Mouse (Mus musculus) CD4-positive, CD25-positive, alpha-beta regulatory T cell, adult 2 months (primary cell): ENCODE data around the gene Atp5b.

Source experiments
- DNase-seq: peaks from one replicate; pipeline ENCODE4 v3.0.0-alpha.2; 2012; ENCODE audit warnings: low read depth, low spot score

Atp5b gene

GRCm38 (mm10) chr10:128096693-128097586 lies 13.9 kb downstream of the Atp5b start:
- peak; percentile 91 for DNase-seq

GRCm38 (mm10) chr10:128097587-128097971 lies 14.5 kb downstream of the Atp5b start:
- peak; percentile 69 for DNase-seq

- no peak for DNase-seq
These were observed 27.2 kb downstream of the Atp5b start for GRCm38 (mm10) chr10:128110103-128110761.

GRCm38 (mm10) chr10:128111227-128111626 lies 28.2 kb downstream of the Atp5b start:
- DNase-seq: no peak

DNA sequence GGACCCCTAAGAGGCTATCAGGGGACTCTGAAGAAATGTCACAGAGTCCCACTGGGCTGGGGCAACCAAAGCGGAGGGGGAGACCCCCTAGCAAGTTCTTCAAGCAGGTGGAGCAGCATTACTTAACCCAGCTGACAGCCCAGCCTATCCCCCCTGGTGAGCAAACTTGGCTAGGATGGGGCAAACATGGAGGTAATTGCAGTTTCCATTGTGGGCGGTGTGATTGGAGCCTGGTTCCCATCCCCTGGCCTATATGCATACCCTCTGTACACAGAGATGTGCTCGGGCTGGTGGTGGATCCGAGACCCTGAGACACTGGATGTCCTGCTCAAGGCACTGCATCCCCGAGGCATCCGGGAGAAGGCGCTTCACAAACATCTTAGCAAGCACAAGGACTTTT lies 40.8 kb downstream of the Atp5b start:
- no peak for DNase-seq

DNA sequence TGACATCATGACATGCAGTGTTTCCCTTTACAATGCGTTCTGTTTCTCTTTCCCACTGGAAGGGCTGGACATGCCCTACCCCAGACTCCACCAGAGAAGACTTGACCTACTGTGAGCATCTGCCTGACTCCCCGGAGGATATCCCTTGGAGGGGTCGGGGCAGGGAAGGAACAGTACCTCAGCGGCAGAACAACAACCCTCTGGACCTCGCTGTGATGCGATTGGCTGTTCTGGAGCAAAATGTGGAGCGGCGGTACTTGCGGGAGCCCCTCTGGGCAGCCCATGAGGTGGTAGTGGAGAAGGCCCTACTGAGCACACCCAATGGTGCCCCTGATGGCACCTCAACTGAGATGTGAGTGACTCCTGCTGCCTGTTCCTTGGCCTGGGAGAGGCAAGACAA lies 41.8 kb downstream of the Atp5b start:
- DNase-seq: no peak

- no peak for DNase-seq
These were observed 42.9 kb downstream of the Atp5b start for GRCm38 (mm10) chr10:128125951-128126350.

GRCm38 (mm10) chr10:128127497-128127896 lies 44.4 kb downstream of the Atp5b start:
- no peak for DNase-seq

- DNase-seq: no peak
These were observed 45.1 kb downstream of the Atp5b start for GRCm38 (mm10) chr10:128128143-128128542.

DNA sequence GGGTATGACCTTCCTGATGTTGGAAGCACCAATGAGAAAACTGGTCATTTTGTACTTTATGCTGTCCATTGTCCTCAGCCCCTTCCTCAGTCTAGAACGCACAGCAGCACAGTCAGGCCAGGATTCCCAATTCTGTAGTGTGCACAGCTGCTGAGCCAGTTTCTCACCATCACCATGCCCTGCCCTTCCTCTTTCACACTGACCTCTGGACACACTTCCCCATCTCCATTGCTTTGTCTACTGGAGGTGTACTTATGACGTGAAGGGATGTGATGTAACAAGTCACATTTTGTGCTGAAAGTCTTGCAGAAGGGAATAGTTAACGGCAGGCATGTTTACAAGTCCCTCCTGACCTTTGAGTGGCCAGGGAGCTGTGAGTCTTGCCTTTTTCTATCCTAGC lies 48.2 kb downstream of the Atp5b start:
- no peak for DNase-seq

DNA sequence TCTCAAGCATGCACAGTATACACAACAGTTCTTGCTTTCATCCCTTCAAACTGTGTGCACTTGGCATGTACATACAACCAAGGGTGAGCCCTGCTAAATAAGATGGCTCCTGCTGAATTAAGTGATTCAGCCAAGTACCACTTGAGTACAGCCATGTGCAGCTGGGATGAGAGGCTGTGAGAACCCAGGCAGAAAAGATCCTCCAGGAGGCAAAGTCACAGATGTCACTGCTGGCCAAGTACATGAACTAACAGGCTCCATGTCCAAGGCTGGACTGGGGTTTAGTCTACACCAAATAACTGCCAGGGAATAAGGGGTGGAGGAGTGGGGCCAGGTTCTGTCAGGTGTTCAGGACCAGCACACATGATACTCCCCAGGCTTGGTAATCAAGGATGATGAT lies 48.7 kb downstream of the Atp5b start:
- no peak for DNase-seq

DNA sequence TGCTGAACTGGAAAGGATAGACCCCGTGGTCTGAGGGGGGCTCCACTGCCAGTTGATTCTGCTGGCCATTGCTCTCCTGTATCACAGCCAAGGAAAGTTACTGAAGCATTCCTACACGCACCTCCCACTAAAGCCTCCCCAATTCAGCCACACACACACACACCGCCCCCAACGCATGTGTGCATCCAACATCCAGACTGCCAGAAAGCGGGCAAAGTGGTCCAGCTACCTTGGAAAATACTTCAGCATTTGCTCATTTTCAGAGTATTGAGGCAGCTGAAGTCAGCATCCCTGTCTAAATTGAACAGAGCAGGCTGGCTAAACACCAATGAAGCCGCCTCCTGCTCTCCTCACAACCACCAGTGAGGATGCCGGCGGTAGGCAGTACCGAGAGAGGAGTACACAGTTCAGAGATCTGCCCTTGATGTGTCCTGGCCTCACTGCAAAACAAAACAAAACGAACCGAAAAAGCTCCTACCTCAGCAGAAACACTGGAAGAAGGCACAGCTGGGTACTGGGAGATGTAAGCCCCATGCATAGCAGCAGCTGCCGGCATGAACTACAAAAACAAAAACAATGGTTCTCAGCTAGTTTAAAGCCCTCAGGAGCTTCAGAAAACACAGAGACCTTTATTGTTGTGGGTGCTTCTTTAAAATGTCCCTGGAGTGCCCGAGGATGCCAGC lies 50.7 kb downstream of the Atp5b start:
- DNase-seq: no peak

- DNase-seq: peak; percentile 64
These were observed 52.3 kb downstream of the Atp5b start for GRCm38 (mm10) chr10:128135374-128135773.
